Mouse (Mus musculus) kidney, postnatal 0 days (tissue): ENCODE measurements around the gene Zic2. TPM values are rescaled to one million over a fixed set of nuclear protein-coding genes. Genes with fewer than 3 reads are reported as not detected.

Experiments
- ATAC-seq: fragments of 200-750 bp; cut with Nextera tagmentation; replicated peaks from 2 replicates; pipeline ENCODE4 v1.8.0; 2017; ENCODE audit warnings: low read depth, moderate number of reproducible peaks, moderate TSS enrichment, moderate library complexity; ENCODE audit not compliant: low FRiP score
- DNase-seq: peaks from one replicate; pipeline ENCODE4 v3.0.0-alpha.2; 2016; ENCODE audit warnings: low spot score
- H3K27ac ChIP-seq: fragments of 300-500 bp; sonication (generic); 2 replicates; pipeline ENCODE4 v1.5.1; 2014; ENCODE audit warnings: mild to moderate bottlenecking
- H3K27me3 ChIP-seq: fragments of 300-500 bp; sonication (generic); 2 replicates; pipeline ENCODE4 v1.6.1; 2014; ENCODE audit warnings: low read length, mixed read lengths; ENCODE audit not compliant: insufficient read depth
- H3K36me3 ChIP-seq: fragments of 300-500 bp; sonication (generic); 2 replicates; pipeline ENCODE4 v1.6.1; 2014; ENCODE audit warnings: low read length, mixed read lengths; ENCODE audit not compliant: insufficient read depth
- H3K4me1 ChIP-seq: fragments of 300-500 bp; sonication (generic); replicated peaks from 2 replicates; pipeline ENCODE4 v1.6.1; 2014; ENCODE audit warnings: antibody characterized with exemption, low read length, mixed read lengths; ENCODE audit not compliant: insufficient read depth
- H3K4me2 ChIP-seq: fragments of 300-500 bp; sonication (generic); 2 replicates; pipeline ENCODE4 v1.6.1; 2014; ENCODE audit warnings: mild to moderate bottlenecking, low read length, moderate library complexity, mixed read lengths
- H3K4me3 ChIP-seq: fragments of 300-500 bp; sonication (generic); replicated peaks from 2 replicates; pipeline ENCODE4 v1.5.1; 2014; ENCODE audit warnings: low read depth, low read length
- H3K9ac ChIP-seq: fragments of 300-500 bp; sonication (generic); 2 replicates; pipeline ENCODE4 v1.6.1; 2014; ENCODE audit warnings: low read depth, low read length
- H3K9me3 ChIP-seq: fragments of 300-500 bp; sonication (generic); replicated peaks from 2 replicates; pipeline ENCODE4 v1.6.1; 2016; ENCODE audit warnings: low read length, inconsistent platforms, mixed read lengths
- CTCF ChIP-seq: IDR thresholded peaks from 2 replicates; pipeline ENCODE4 v1.5.1; 2016; ENCODE audit warnings: antibody characterized with exemption, low read depth, mild to moderate bottlenecking, moderate library complexity
- WGBS: fragments of 180-500 bp; shearing (Covaris S2); extraction: QIAGEN DNeasy Blood & Tissue Kit; methylation state at CpG from one replicate; pipeline ENCODE4 v1.1.7; 2014; 5-methylcytosine and 5-hydroxymethylcytosine counted together
- polyA plus RNA-seq: library from polyadenylated mRNA; unstranded; fragments of >200 nt; fragmentation: Nextera tagmentation; extraction: Ambion mirVana; gene quantifications from 2 replicates; pipeline ENCODE4 v1.2.1, GENCODE M21; 2015

Gene Zic2
- not detected in 2 replicates for polyA plus RNA-seq

DNA sequence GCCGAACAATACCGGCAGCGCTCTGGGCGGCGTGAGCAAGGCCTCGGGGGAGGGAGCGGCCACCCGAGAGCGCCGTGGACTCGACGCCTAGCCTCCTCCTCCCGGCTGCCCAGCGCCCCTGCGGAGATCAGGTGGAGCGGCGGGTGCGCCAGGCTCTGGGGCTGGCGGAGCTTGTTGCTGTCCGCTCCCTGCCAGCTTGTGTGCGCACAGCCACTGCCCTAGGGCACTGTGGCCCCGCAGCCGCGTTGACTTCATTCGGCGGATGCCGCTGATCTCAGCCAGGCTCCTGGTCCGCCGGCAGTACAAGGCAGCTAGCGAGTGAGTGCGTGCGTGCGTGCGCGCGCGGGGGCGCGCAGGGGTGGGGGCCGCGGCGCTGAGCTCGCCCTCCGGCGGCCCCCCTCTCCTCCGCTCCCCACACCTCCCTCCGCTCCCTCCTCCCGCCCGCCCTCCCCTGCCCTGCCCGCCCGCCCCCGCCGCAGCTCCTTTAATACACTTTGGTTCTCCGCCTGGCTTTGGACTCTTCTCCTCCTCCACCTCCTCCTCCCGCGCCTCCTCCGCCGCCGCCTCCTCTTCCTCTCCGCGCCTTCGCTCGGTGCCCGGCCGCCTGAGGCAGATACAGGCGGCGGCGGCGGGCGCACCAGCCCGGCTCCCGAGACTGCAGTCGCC is at the start of gene Zic2:
TSS of gene Zic2 (plus strand) at position 545 of the 666 bp plus-strand sequence.
- ATAC-seq (peak; percentile 53; the same call in 1 of the 2 replicates), DNase-seq (no peak)
- peaks cover 15% of the 10 kb centered on the region; the same call in 1 of the 2 replicates for H3K4me1 ChIP-seq
- no peaks in the 10 kb centered on the region for H3K9me3 ChIP-seq
- H3K9ac ChIP-seq = peak within 1 kb of the TSS; percentile 8; the same call in 1 of the 2 replicates
- H3K36me3 ChIP-seq = no peaks in the 10 kb centered on the region
- peaks cover 96% of the 10 kb centered on the region for H3K27me3 ChIP-seq
- peak within 1 kb of the TSS; percentile 66 for H3K4me2 ChIP-seq
- no peak for TF ChIP-seq CTCF
- H3K27ac ChIP-seq = no peak within 1 kb of the TSS
- 4% methylated on average over 20 of the region's 73 CpGs for WGBS
- peak within 1 kb of the TSS; percentile 33 for H3K4me3 ChIP-seq

DNA sequence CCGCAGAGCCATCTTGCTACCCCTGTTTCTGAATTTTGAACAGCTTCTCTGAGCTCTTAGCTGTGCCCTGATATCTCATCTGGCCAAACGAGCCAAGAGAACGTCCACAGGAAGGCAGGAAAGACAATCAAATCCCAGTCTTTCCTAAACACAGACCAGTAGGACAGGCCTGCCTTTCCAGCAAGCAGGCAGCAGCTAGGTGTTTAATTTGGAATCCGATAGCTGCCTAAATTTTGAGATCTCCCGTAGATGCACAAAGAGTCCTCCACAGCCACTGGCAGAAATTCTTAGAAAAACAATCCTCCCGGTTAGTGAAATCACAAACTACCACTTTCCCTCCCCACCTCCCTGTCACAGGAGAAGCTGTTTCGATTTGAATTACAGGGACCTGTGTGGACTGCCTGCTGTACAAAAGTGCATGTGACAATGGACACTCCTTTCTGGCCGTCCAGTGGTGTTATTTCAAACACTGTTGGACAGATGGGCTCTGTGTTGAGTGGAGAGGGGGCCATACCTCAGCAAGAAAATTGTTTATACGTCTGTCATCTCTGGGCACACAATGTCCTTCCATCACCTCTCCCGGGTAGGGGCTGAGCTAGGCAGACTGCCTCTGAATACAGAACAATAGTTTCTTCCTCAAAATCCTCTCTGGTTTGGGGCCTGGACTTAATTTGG is 48.6 kb upstream of the Zic2 start:
- no peak overlapping the region for H3K4me2 ChIP-seq

DNA sequence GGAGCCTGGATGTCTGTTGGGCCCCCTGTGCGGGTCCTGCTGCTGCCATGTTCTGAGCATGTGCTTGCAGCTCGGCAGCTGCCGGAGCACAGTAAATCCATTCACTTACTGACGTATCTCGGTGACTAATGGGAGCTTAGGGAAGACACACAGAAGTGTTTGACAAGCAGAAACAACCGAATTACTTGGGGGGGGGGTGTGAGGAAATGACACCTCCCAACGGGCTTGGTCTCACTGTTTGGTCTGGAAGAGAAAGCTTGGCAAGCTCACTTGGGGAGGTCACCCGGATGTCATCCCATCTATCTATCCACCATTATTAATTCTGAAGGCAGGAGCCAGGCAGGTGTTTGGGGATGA is 48.1 kb upstream of the Zic2 start:
- Histone ChIP-seq H3K4me2 (no peak overlapping the region), H3K27me3 (no peaks in the 10 kb centered on the region), H3K4me3 (no peak overlapping the region), H3K27ac (no peak overlapping the region), H3K9ac (no peak overlapping the region), H3K36me3 (no peaks in the 10 kb centered on the region), H3K9me3 (no peaks in the 10 kb centered on the region), H3K4me1 (no peaks in the 10 kb centered on the region)
- 40% methylated on average over 8 of the region's 8 CpGs for WGBS
- ATAC-seq = no peak
- no peak for TF ChIP-seq CTCF
- DNase-seq = no peak

More for the DNA sequence above, 48.6 kb upstream of the Zic2 start:
- Histone ChIP-seq H3K27me3 (no peaks in the 10 kb centered on the region), H3K9ac (no peak overlapping the region), H3K4me3 (no peak overlapping the region), H3K27ac (no peak overlapping the region), H3K4me1 (no peaks in the 10 kb centered on the region), H3K36me3 (no peaks in the 10 kb centered on the region), H3K9me3 (no peaks in the 10 kb centered on the region)
- 25% methylated on average over 10 of the region's 10 CpGs for WGBS
- ATAC-seq = no peak
- peak; percentile 70 for DNase-seq
- no peak for TF ChIP-seq CTCF

- no peaks in the 10 kb centered on the region for H3K9me3 ChIP-seq
- 90% methylated on average over 3 of the region's 3 CpGs for WGBS
- no peaks in the 10 kb centered on the region for H3K36me3 ChIP-seq
- no peak for ATAC-seq
- H3K27me3 ChIP-seq = no peaks in the 10 kb centered on the region
- no peak overlapping the region for H3K4me2 ChIP-seq
- no peak overlapping the region for H3K27ac ChIP-seq
- H3K4me3 ChIP-seq = no peak overlapping the region
- TF ChIP-seq CTCF = no peak
- H3K4me1 ChIP-seq = no peaks in the 10 kb centered on the region
- no peak overlapping the region for H3K9ac ChIP-seq
- no peak for DNase-seq
Observed at GRCm38 (mm10) chr14:122427654-122428053, 47.6 kb upstream of the Zic2 start.

DNA sequence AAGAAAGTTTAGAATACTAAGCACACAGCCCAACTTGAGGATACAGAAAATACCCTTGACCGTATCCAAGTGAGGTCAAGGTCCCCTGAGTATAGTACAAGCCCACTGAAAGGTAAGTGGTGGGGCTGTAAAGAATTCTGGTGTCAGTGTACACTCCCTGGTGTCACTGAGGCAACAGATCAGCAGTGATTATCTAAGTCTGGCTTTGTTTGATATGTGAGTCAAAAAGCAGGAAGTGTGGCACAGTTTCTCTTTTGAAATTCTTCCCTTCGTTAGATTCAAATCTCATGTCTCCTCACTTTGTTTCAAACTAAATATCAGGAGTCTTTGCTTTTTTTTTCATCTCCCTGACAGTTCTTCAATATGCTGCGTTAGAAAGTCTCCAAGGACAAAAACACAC is 42.7 kb upstream of the Zic2 start:
- Histone ChIP-seq H3K9ac (no peak overlapping the region), H3K9me3 (no peaks in the 10 kb centered on the region), H3K4me1 (no peaks in the 10 kb centered on the region), H3K27me3 (no peaks in the 10 kb centered on the region), H3K4me2 (no peak overlapping the region), H3K4me3 (no peak overlapping the region), H3K27ac (no peak overlapping the region), H3K36me3 (no peaks in the 10 kb centered on the region)
- ATAC-seq (no peak), DNase-seq (no peak)
- WGBS = 66% methylated on average over 3 of the region's 3 CpGs
- TF ChIP-seq CTCF = no peak

DNA sequence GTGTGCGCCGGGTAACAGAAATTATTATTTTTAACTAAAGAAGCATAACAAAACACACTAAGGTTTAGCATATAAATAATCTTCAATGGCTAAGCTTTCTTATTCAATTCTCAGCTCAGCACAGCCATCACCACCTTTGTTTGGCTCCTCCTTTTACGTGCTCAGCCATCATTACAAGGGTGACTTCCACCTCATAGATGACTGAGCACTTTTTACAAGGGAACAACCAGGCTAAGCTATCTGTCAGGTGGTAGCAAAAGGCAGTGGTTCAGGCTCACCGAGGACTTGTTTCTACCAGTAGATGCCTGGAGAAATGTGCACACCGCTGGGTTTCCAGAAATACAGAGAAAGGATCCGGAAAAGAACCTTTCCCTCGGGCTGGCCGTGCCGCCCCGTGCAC is 41.2 kb upstream of the Zic2 start:
- no peak for DNase-seq
- TF ChIP-seq CTCF = no peak
- no peaks in the 10 kb centered on the region for H3K36me3 ChIP-seq
- H3K4me2 ChIP-seq = no peak overlapping the region
- 76% methylated on average over 10 of the region's 10 CpGs for WGBS
- H3K27me3 ChIP-seq = no peaks in the 10 kb centered on the region
- no peak overlapping the region for H3K9ac ChIP-seq
- no peak for ATAC-seq
- H3K4me1 ChIP-seq = no peaks in the 10 kb centered on the region
- H3K4me3 ChIP-seq = no peak overlapping the region
- H3K27ac ChIP-seq = no peak overlapping the region
- H3K9me3 ChIP-seq = no peaks in the 10 kb centered on the region
